Mouse (Mus musculus) CH12.LX (cell line): ENCODE data around the gene Thrap3. TPM values are rescaled to one million over a fixed set of nuclear protein-coding genes. Genes with fewer than 3 reads are reported as not detected.
"Not testable (repeated sequence)": the region's sequence is repeated elsewhere in the genome, so short reads cannot be mapped to it uniquely, and the experiment has no call there.

Experiments
- DNase-seq: peaks from one replicate; pipeline ENCODE4 v3.0.0-alpha.2; 2013; ENCODE audit errors: extremely low read depth
- H3K27ac ChIP-seq: 2 replicates; pipeline ENCODE4 v1.5.1; 2012; ENCODE audit warnings: low read depth, mild to moderate bottlenecking, control low read depth, moderate library complexity; ENCODE audit not compliant: insufficient read depth
- H3K27me3 ChIP-seq: replicated peaks from 2 replicates; pipeline ENCODE3; 2012; ENCODE audit warnings: inconsistent platforms
- H3K36me3 ChIP-seq, 2 experiments: replicated peaks in 1 of 2; 2 replicates each; pipeline versions ENCODE3 to v1.6.1; 2012; ENCODE audit warnings: inconsistent platforms in 1 of 2, low read length in 1 of 2, mild to moderate bottlenecking in 1 of 2, mixed read lengths in 1 of 2, moderate library complexity in 1 of 2; ENCODE audit not compliant: control insufficient read depth in 1 of 2, insufficient read depth in 1 of 2
- H3K4me1 ChIP-seq, 2 experiments: 2 replicates each; pipeline ENCODE4 v1.6.1; 2012; ENCODE audit warnings: inconsistent platforms in 1 of 2, moderate library complexity in 1 of 2; ENCODE audit not compliant: insufficient read depth in 2 of 2, control insufficient read depth in 1 of 2
- H3K4me2 ChIP-seq: 2 replicates; pipeline ENCODE4 v1.6.1; 2012; ENCODE audit warnings: low read depth, mild to moderate bottlenecking, control low read depth; ENCODE audit not compliant: poor library complexity, insufficient read depth, severe bottlenecking
- H3K4me3 ChIP-seq, 3 experiments: fragments of 150-350 bp in 1 of 3; sonication (generic) in 1 of 3; replicated peaks in 1 of 3; 2 replicates each; pipeline versions ENCODE3 to v1.5.1; 2011 to 2012; ENCODE audit warnings: low read depth in 2 of 3, low read length in 2 of 3, mild to moderate bottlenecking in 2 of 3, moderate library complexity in 2 of 3, control low read depth in 1 of 3, improper control_type of control experiment in 1 of 3, inconsistent platforms in 1 of 3, mixed read lengths in 1 of 3; ENCODE audit not compliant: poor library complexity in 1 of 3
- H3K79me2 ChIP-seq: replicated peaks from 2 replicates; pipeline ENCODE4 v1.6.1; 2012; ENCODE audit warnings: mild to moderate bottlenecking, moderate library complexity; ENCODE audit not compliant: control insufficient read depth, poor library complexity, insufficient read depth, severe bottlenecking; ENCODE audit errors: extremely low read depth
- H3K9ac ChIP-seq: 2 replicates; pipeline ENCODE4 v1.6.1; 2012; ENCODE audit warnings: low read depth, mild to moderate bottlenecking, control low read depth, moderate library complexity; ENCODE audit not compliant: insufficient read depth
- H3K9me3 ChIP-seq: replicated peaks from 2 replicates; pipeline ENCODE3; 2012; ENCODE audit warnings: low read length, inconsistent platforms, mixed read lengths
- BHLHE40 ChIP-seq: IDR thresholded peaks from 2 replicates; pipeline ENCODE4 v1.6.1; 2011; ENCODE audit warnings: mild to moderate bottlenecking, low read depth, low read length, improper control_type of control experiment
- CHD2 ChIP-seq: IDR thresholded peaks from 2 replicates; pipeline ENCODE4 v1.6.1; 2011; ENCODE audit warnings: low read length, improper control_type of control experiment
- CTCF ChIP-seq, 2 experiments: IDR thresholded peaks in 1 of 2; conservative IDR thresholded peaks in 1 of 2; 2 replicates each; pipeline ENCODE4 v1.5.1; 2011 to 2012; ENCODE audit warnings: low read depth in 2 of 2, low read length in 2 of 2, improper control_type of control experiment in 1 of 2, inconsistent platforms in 1 of 2, mild to moderate bottlenecking in 1 of 2, moderate library complexity in 1 of 2
- E2F4 ChIP-seq: IDR thresholded peaks from 2 replicates; pipeline ENCODE4 v1.6.1; 2011; ENCODE audit warnings: low read depth, low read length, improper control_type of control experiment; ENCODE audit not compliant: insufficient replicate concordance
- ELF1 ChIP-seq: IDR thresholded peaks from 2 replicates; pipeline ENCODE4 v1.6.1; 2014; ENCODE audit warnings: low read depth, mild to moderate bottlenecking, inconsistent platforms, low read length, improper control_type of control experiment
- EP300 ChIP-seq: IDR thresholded peaks from 2 replicates; pipeline ENCODE4 v1.6.1; 2011; ENCODE audit warnings: low read length, improper control_type of control experiment
- HCFC1 ChIP-seq: IDR thresholded peaks from 2 replicates; pipeline ENCODE4 v1.6.1; 2012; ENCODE audit warnings: low read depth, mild to moderate bottlenecking, inconsistent platforms, low read length, improper control_type of control experiment
- KAT2A ChIP-seq: IDR thresholded peaks from 2 replicates; pipeline ENCODE4 v1.6.1; 2012; ENCODE audit warnings: low read length, improper control_type of control experiment, inconsistent platforms; ENCODE audit not compliant: insufficient replicate concordance
- MAFK ChIP-seq: IDR thresholded peaks from 2 replicates; pipeline ENCODE4 v1.6.1; 2011; ENCODE audit warnings: low read length, improper control_type of control experiment; ENCODE audit not compliant: insufficient replicate concordance
- MAZ ChIP-seq: IDR thresholded peaks from 2 replicates; pipeline ENCODE4 v1.6.1; 2012; ENCODE audit warnings: low read depth, mild to moderate bottlenecking, inconsistent platforms, low read length, improper control_type of control experiment, moderate library complexity
- MEF2A ChIP-seq: IDR thresholded peaks from 2 replicates; pipeline ENCODE4 v1.6.1; 2014; ENCODE audit warnings: low read depth, mild to moderate bottlenecking, inconsistent platforms, low read length, improper control_type of control experiment, borderline replicate concordance
- NELFE ChIP-seq: IDR thresholded peaks from 2 replicates; pipeline ENCODE4 v1.6.1; 2011; ENCODE audit warnings: low read depth, low read length, improper control_type of control experiment
- PAX5 ChIP-seq: IDR thresholded peaks from 2 replicates; pipeline ENCODE4 v1.6.1; 2012; ENCODE audit warnings: low read length, inconsistent platforms, mixed read lengths
- POLR2A ChIP-seq: IDR thresholded peaks from 2 replicates; pipeline ENCODE4 v1.6.1; 2011; ENCODE audit warnings: low read depth, mild to moderate bottlenecking, improper control_type of control experiment, low read length
- POLR2AphosphoS2 ChIP-seq: IDR thresholded peaks from 2 replicates; pipeline ENCODE4 v1.6.1; 2011; ENCODE audit warnings: low read depth, low read length, improper control_type of control experiment
- RCOR1 ChIP-seq: conservative IDR thresholded peaks from 2 replicates; pipeline ENCODE4 v1.6.1; 2012; ENCODE audit warnings: low read depth, mild to moderate bottlenecking, inconsistent platforms, low read length, improper control_type of control experiment
- SIN3A ChIP-seq: IDR thresholded peaks from 2 replicates; pipeline ENCODE4 v1.6.1; 2012; ENCODE audit warnings: low read length, improper control_type of control experiment, inconsistent platforms
- TCF12 ChIP-seq: IDR thresholded peaks from 2 replicates; pipeline ENCODE4 v1.6.1; 2014; ENCODE audit warnings: low read depth, mild to moderate bottlenecking, inconsistent platforms, low read length, improper control_type of control experiment
- UBTF ChIP-seq: IDR thresholded peaks from 2 replicates; pipeline ENCODE4 v1.6.1; 2012; ENCODE audit warnings: low read depth, mild to moderate bottlenecking, inconsistent platforms, low read length, improper control_type of control experiment, moderate library complexity
- USF2 ChIP-seq: conservative IDR thresholded peaks from 2 replicates; pipeline ENCODE4 v1.6.1; 2011; ENCODE audit warnings: low read depth, low read length, improper control_type of control experiment
- ZC3H11A ChIP-seq: IDR thresholded peaks from 2 replicates; pipeline ENCODE4 v1.6.1; 2012; ENCODE audit warnings: low read depth, mild to moderate bottlenecking, inconsistent platforms, low read length, improper control_type of control experiment
- ZMIZ1 ChIP-seq: IDR thresholded peaks from 2 replicates; pipeline ENCODE4 v1.6.1; 2012; ENCODE audit warnings: low read depth, mild to moderate bottlenecking, inconsistent platforms, low read length, improper control_type of control experiment
- dilution Hi-C: fragments of 300-500 bp; cut with MboI; formaldehyde crosslinking; loops from 2 replicates; pipeline ENCODE4 v1.14.3; 2020; ENCODE audit warnings: low sequenced_read_pairs; ENCODE audit not compliant: extremely low pct_unique_long_range_greater_than_20kb, extremely low pct_ligation_motif_present
- in situ Hi-C: fragments of 300-500 bp; cut with MboI; formaldehyde crosslinking; loops from 3 replicates; pipeline ENCODE4 v1.14.3; 2019; ENCODE audit warnings: low sequenced_read_pairs, low pct_ligation_motif_present, low pct_unique_long_range_greater_than_20kb, mixed read lengths
- polyA plus RNA-seq: library from polyadenylated mRNA; unstranded; fragments of >175 nt; gene quantifications from 2 replicates; pipeline ENCODE4 v1.2.1, GENCODE M21; 2012; ENCODE audit warnings: low read depth; ENCODE audit not compliant: insufficient read length
- total RNA-seq, 2 experiments: library from RNA; depleted of rRNA; stranded (reverse); fragments of 300-350 nt in 1 of 2; fragments of >200 nt in 1 of 2; gene quantifications; 2 replicates each; pipeline ENCODE4 v1.2.3; 2012 to 2014

Gene Thrap3
- total and polyA plus RNA-seq, 3 experiments = 140 to 327 (median 183) TPM

DNA sequence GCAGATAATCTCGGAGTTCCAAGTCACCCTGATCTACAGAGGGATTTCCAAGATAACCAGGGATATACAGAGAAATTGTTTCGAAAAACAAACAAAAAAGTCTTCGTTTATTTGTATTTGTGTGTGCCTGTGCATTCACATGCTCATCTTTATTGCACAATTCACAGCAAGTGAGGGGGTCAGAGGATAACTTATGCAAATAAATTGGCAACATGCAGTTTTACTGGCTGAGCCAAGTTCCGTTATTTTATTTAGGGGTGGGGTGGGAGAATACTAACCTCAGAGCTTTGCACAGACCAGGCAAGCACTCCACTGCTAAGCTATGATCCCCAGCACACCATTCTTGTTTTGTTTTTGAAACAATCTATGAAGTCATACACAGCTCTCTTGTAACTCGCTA lies 28.8 kb downstream of the Thrap3 start:
- Histone ChIP-seq H3K9me3 (no peaks in the 10 kb centered on the region), H3K9ac (no peak overlapping the region), H3K4me1 (peaks cover 0 to 8% of the 10 kb centered on the region in 2 experiments; a peak in 2 of 4 replicates), H3K27ac (no peak overlapping the region), H3K36me3 (peaks cover 71 to 91% of the 10 kb centered on the region in 2 experiments), H3K4me3 (no peak overlapping the region)
- dilution Hi-C loops = no loop called here
- TF ChIP-seq MAFK (no peak), ELF1 (no peak), ZC3H11A (no peak), BHLHE40 (no peak), HCFC1 (no peak), CTCF (conservative IDR thresholded peaks at IDR 0.05 in 1 of 2, IDR thresholded peaks at IDR 0.05 in 1 of 2; ENCODE audit: low read depth in 2 of 2, low read length in 2 of 2) (no peak), CHD2 (no peak), MEF2A (no peak), MAZ (no peak)
- TF ChIP-seq, all 38 proteins: peak for 0
- H3K4me2 ChIP-seq = no peak overlapping the region
- peaks cover 5% of the 10 kb centered on the region; the same call in 1 of the 2 replicates for H3K79me2 ChIP-seq
- H3K27me3 ChIP-seq = no peaks in the 10 kb centered on the region
- in situ Hi-C loops = no loop called here
- DNase-seq = no peak

DNA sequence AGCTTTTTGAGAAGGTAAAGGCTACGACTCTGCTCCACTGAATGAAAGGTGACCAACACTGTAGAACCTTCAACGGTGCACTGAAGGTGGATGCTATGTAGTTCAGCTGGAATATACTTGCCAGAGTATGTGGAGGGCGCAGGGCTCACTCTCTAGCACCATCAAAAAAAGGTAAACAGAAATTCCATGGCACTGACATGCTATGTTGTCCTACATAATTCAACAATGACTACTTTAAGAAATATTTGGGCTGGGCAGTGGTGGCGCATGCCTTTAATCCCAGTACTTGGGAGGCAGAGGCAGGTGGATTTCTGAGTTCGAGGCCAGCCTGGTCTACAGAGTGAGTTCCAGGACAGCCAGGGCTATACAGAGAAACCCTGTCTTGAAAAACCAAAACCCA lies 31.8 kb downstream of the Thrap3 start:
- H3K4me1 ChIP-seq, H3K4me3 ChIP-seq, DNase-seq, H3K79me2 ChIP-seq, H3K4me2 ChIP-seq, H3K9me3 ChIP-seq, dilution Hi-C loops, H3K27ac ChIP-seq, in situ Hi-C loops, H3K27me3 ChIP-seq, H3K9ac ChIP-seq: not testable (repeated sequence)
- H3K36me3 ChIP-seq = peaks cover 73 to 93% of the 10 kb centered on the region in 2 experiments

DNA sequence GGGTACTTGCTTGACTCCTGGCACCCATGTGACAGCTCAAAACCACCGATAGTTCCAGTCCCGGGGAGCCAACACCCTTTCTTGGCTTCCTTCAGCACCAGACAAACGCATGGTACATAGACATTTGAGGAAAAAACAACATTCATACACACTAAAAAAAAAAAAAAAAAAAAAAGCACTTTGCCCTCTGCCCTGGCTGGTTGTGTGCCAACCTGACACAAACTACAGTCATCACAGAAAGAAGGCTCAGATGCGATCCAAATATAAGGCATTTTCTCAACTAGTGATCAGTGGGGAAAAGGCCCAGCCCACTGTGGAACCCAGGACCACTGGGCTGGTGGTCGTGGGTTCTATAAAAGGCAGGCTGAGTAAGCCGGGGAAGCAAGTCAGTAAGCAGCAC lies 33.7 kb downstream of the Thrap3 start:
- H3K79me2 ChIP-seq = no peaks in the 10 kb centered on the region; the same call in 1 of the 2 replicates
- H3K4me3 ChIP-seq = no peak overlapping the region
- peaks cover 68 to 82% of the 10 kb centered on the region in 2 experiments for H3K36me3 ChIP-seq
- in situ Hi-C loops = no loop called here
- H3K4me1 ChIP-seq = peaks cover 0 to 8% of the 10 kb centered on the region in 2 experiments; a peak in 2 of 4 replicates
- TF ChIP-seq E2F4 = no peak
- no peak for TF ChIP-seq UBTF
- no peak for TF ChIP-seq NELFE
- no peak for TF ChIP-seq BHLHE40
- TF ChIP-seq EP300 = no peak
- no peak for TF ChIP-seq ELF1
- TF ChIP-seq USF2 = no peak
- TF ChIP-seq POLR2AphosphoS2 = no peak
- no peak for TF ChIP-seq POLR2A
- no peak for TF ChIP-seq TCF12
- TF ChIP-seq SIN3A = no peak
- TF ChIP-seq MAZ = no peak
- TF ChIP-seq ZMIZ1 = no peak
- TF ChIP-seq PAX5 = no peak
- TF ChIP-seq RCOR1 = no peak
- TF ChIP-seq KAT2A = no peak
- no peak overlapping the region for H3K4me2 ChIP-seq
- H3K9ac ChIP-seq = no peak overlapping the region
- no peaks in the 10 kb centered on the region for H3K9me3 ChIP-seq
- no peak for DNase-seq
- no peaks in the 10 kb centered on the region for H3K27me3 ChIP-seq
- dilution Hi-C loops = no loop called here
- H3K27ac ChIP-seq = no peak overlapping the region
